Mouse (Mus musculus) kidney, adult 2 months (tissue): ENCODE measurements around the gene Stx4a. TPM values are rescaled to one million over a fixed set of nuclear protein-coding genes. Genes with fewer than 3 reads are reported as not detected.
"Not testable (repeated sequence)": the region's sequence is repeated elsewhere in the genome, so short reads cannot be mapped to it uniquely, and the experiment has no call there.

Source experiments
- DNase-seq: peaks from one replicate; pipeline ENCODE4 v3.0.0; 2021
- H3K27ac ChIP-seq: fragments of 200-500 bp; 2 replicates; pipeline ENCODE4 v1.5.1; 2012; ENCODE audit warnings: low read depth, low read length, control low read depth, inconsistent platforms; ENCODE audit not compliant: insufficient read depth
- H3K27me3 ChIP-seq: fragments of 200-500 bp; replicated peaks from 2 replicates; pipeline ENCODE4 v1.6.1; 2012; ENCODE audit warnings: mild to moderate bottlenecking, moderate library complexity, low read length, inconsistent platforms; ENCODE audit not compliant: control insufficient read depth, insufficient read depth
- H3K36me3 ChIP-seq: fragments of 200-500 bp; 2 replicates; pipeline ENCODE4 v1.6.1; 2012; ENCODE audit warnings: mild to moderate bottlenecking, moderate library complexity, low read length, inconsistent platforms; ENCODE audit not compliant: control insufficient read depth, insufficient read depth
- H3K4me1 ChIP-seq: fragments of 200-500 bp; 2 replicates; pipeline ENCODE4 v1.6.1; 2011; ENCODE audit warnings: low read length; ENCODE audit not compliant: control insufficient read depth, insufficient read depth
- H3K4me3 ChIP-seq: fragments of 200-500 bp; 2 replicates; pipeline ENCODE4 v1.5.1; 2011; ENCODE audit warnings: mild to moderate bottlenecking, low read depth, low read length, control low read depth; ENCODE audit not compliant: insufficient read depth
- CTCF ChIP-seq: fragments of 200-500 bp; conservative IDR thresholded peaks from 2 replicates; pipeline ENCODE4 v1.5.1; 2011; ENCODE audit warnings: low read depth, mild to moderate bottlenecking, control low read depth, low read length, moderate library complexity, mixed read lengths; ENCODE audit not compliant: insufficient read depth, insufficient read length
- POLR2A ChIP-seq: fragments of 200-500 bp; IDR thresholded peaks from one replicate; pipeline ENCODE4 v1.6.1; 2011; ENCODE audit warnings: low read depth, low read length, control low read depth
- WGBS: fragments of 180-500 bp; shearing (Covaris S2); methylation state at CpG from one replicate; pipeline ENCODE4 v1.1.7; 2018; 5-methylcytosine and 5-hydroxymethylcytosine counted together
- polyA plus RNA-seq: library from polyadenylated mRNA; depleted of rRNA; stranded (reverse); fragments of >200 nt; gene quantifications from 2 replicates; pipeline ENCODE4 v1.2.3, GENCODE M21; 2012

Stx4a gene
- polyA plus RNA-seq, 1 experiment, result 66.5 TPM

- TF ChIP-seq POLR2A (no peak), CTCF (no peak)
- DNase-seq, result no peak
- H3K36me3 ChIP-seq, result no peaks in the 10 kb centered on the region; the same call in 1 of the 2 replicates
- H3K27ac ChIP-seq, result no peak overlapping the region
- H3K27me3 ChIP-seq, result no peaks in the 10 kb centered on the region
- 40% methylated on average over 3 of the region's 3 CpGs for WGBS
- peaks cover 2% of the 10 kb centered on the region; the same call in 1 of the 2 replicates for H3K4me1 ChIP-seq
- H3K4me3 ChIP-seq, result no peak overlapping the region
Observed at GRCm38 (mm10) chr7:127888821-127889220, 64.7 kb downstream of the Stx4a start.

- no peak within 1 kb of the TSS for H3K27ac ChIP-seq
- TF ChIP-seq CTCF (no peak), POLR2A (no peak)
Observed at GRCm38 (mm10) chr7:127890798-127891197, 66.7 kb downstream of the Stx4a start, which contains the start of gene Prss53. TSS of gene Prss53 (minus strand) at chr7:127890970.

GRCm38 (mm10) chr7:127894480-127894879, 70.4 kb downstream of the Stx4a start:
- TF ChIP-seq CTCF (no peak), POLR2A (no peak)
- H3K36me3 ChIP-seq, result no peaks in the 10 kb centered on the region
- peak; percentile 67 for DNase-seq
- WGBS, result 48% methylated on average over 5 of the region's 5 CpGs
- H3K27me3 ChIP-seq, result no peaks in the 10 kb centered on the region
- H3K27ac ChIP-seq, result no peak overlapping the region
- no peak overlapping the region for H3K4me3 ChIP-seq
- H3K4me1 ChIP-seq, result no peaks in the 10 kb centered on the region; the same call in 1 of the 2 replicates

More at GRCm38 (mm10) chr7:127890798-127891197, 66.7 kb downstream of the Stx4a start, which contains the start of gene Prss53:
- DNase-seq, result peak; percentile 89
- Histone ChIP-seq H3K27me3 (no peaks in the 10 kb centered on the region), H3K4me3 (no peak within 1 kb of the TSS), H3K36me3 (no peaks in the 10 kb centered on the region; the same call in 1 of the 2 replicates), H3K4me1 (no peaks in the 10 kb centered on the region; the same call in 1 of the 2 replicates)
- 20% methylated on average over 4 of the region's 4 CpGs for WGBS

GRCm38 (mm10) chr7:127895442-127895841, 71.3 kb downstream of the Stx4a start, which contains the start of the genes Gm21974 and Vkorc1:
TSS of gene Gm21974 (minus strand) at chr7:127895454.
TSS of gene Vkorc1 (minus strand) at chr7:127895617.
- H3K36me3 ChIP-seq, result no peaks in the 10 kb centered on the region
- H3K4me1 ChIP-seq, result no peaks in the 10 kb centered on the region; the same call in 1 of the 2 replicates
- peak; percentile 99 for DNase-seq
- TF ChIP-seq CTCF (peak; percentile 48; the same call in 1 of the 2 replicates), POLR2A (peak; percentile 49)
- peak within 1 kb of the TSS; percentile 79 for H3K4me3 ChIP-seq
- 1% methylated on average over 26 of the region's 26 CpGs for WGBS
- no peaks in the 10 kb centered on the region for H3K27me3 ChIP-seq
- peak within 1 kb of the TSS; percentile 57 for H3K27ac ChIP-seq

GRCm38 (mm10) chr7:127895891-127896290, 71.8 kb downstream of the Stx4a start:
- not testable (repeated sequence) for H3K36me3 ChIP-seq, H3K27me3 ChIP-seq, H3K4me1 ChIP-seq, H3K4me3 ChIP-seq, DNase-seq
- H3K27ac ChIP-seq, result peak overlapping the region; percentile 17; the same call in 1 of the 2 replicates
- 74% methylated on average over 7 of the region's 7 CpGs for WGBS

GRCm38 (mm10) chr7:127896384-127896783, 72.3 kb downstream of the Stx4a start:
- H3K4me1 ChIP-seq, result no peaks in the 10 kb centered on the region; the same call in 1 of the 2 replicates
- TF ChIP-seq POLR2A (no peak), CTCF (peak; percentile 71)
- no peaks in the 10 kb centered on the region for H3K36me3 ChIP-seq
- 62% methylated on average over 13 of the region's 13 CpGs for WGBS
- H3K4me3 ChIP-seq, result no peak overlapping the region
- no peaks in the 10 kb centered on the region for H3K27me3 ChIP-seq
- DNase-seq, result peak; percentile 65
- no peak overlapping the region for H3K27ac ChIP-seq

- Histone ChIP-seq H3K27ac (no peak overlapping the region), H3K36me3 (no peaks in the 10 kb centered on the region), H3K27me3 (no peaks in the 10 kb centered on the region), H3K4me1 (no peaks in the 10 kb centered on the region; the same call in 1 of the 2 replicates), H3K4me3 (no peak overlapping the region)
- TF ChIP-seq POLR2A (no peak), CTCF (no peak)
- DNase-seq, result no peak
- WGBS, result 91% methylated on average over 7 of the region's 7 CpGs
Observed at GRCm38 (mm10) chr7:127897542-127897941, 73.4 kb downstream of the Stx4a start.
